Mouse (Mus musculus): ENCODE data around the gene Rnf183. TPM values are rescaled to one million over a fixed set of nuclear protein-coding genes. Genes with fewer than 3 reads are reported as not detected.

Rnf183 gene
- polyA plus RNA-seq, 1 experiment from 2014 or later, result not detected

GRCm38 (mm10) chr4:62460348-62460747, 25.3 kb upstream of the Rnf183 start:
- no peaks in the 10 kb centered on the region for H3K9me3 ChIP-seq (replicated peaks)
- ATAC-seq, result no peak
- no peak overlapping the region for H3K4me2 ChIP-seq
- no peak overlapping the region for H3K4me3 ChIP-seq
- H3K9ac ChIP-seq, result no peak overlapping the region
- peaks cover 21% of the 10 kb centered on the region; the same call in 1 of the 2 replicates for H3K36me3 ChIP-seq (ENCODE audit: poor library complexity, severe bottlenecking)
- no peaks in the 10 kb centered on the region for H3K4me1 ChIP-seq
- no peak overlapping the region for H3K27ac ChIP-seq
- H3K27me3 ChIP-seq, result no peaks in the 10 kb centered on the region
- 94% methylated on average over 8 of the region's 8 CpGs for WGBS

- no peaks in the 10 kb centered on the region for H3K4me1 ChIP-seq
- H3K9me3 ChIP-seq (replicated peaks), result no peaks in the 10 kb centered on the region
- no peak overlapping the region for H3K27ac ChIP-seq
- peak; percentile 70; the same call in 1 of the 2 replicates for ATAC-seq
- H3K4me3 ChIP-seq, result no peak overlapping the region
- H3K36me3 ChIP-seq (ENCODE audit: poor library complexity, severe bottlenecking), result peaks cover 21% of the 10 kb centered on the region; the same call in 1 of the 2 replicates
- no peaks in the 10 kb centered on the region for H3K27me3 ChIP-seq
- H3K4me2 ChIP-seq, result no peak overlapping the region
- 82% methylated on average over 3 of the region's 3 CpGs for WGBS
- no peak overlapping the region for H3K9ac ChIP-seq
These were observed 24.0 kb upstream of the Rnf183 start for GRCm38 (mm10) chr4:62459081-62459480.

GRCm38 (mm10) chr4:62454995-62455394, 19.9 kb upstream of the Rnf183 start:
- ATAC-seq, result no peak
- Histone ChIP-seq H3K9me3 (replicated peaks) (no peaks in the 10 kb centered on the region), H3K27me3 (no peaks in the 10 kb centered on the region), H3K4me3 (no peak overlapping the region), H3K27ac (no peak overlapping the region), H3K4me2 (no peak overlapping the region), H3K9ac (no peak overlapping the region), H3K4me1 (no peaks in the 10 kb centered on the region), H3K36me3 (ENCODE audit: poor library complexity, severe bottlenecking) (peaks cover 7% of the 10 kb centered on the region; the same call in 1 of the 2 replicates)
- WGBS, result 72% methylated on average over 5 of the region's 5 CpGs

GRCm38 (mm10) chr4:62440986-62441385, 5.9 kb upstream of the Rnf183 start:
- Histone ChIP-seq H3K4me3 (no peak overlapping the region), H3K4me1 (no peaks in the 10 kb centered on the region), H3K9ac (no peak overlapping the region), H3K27me3 (no peaks in the 10 kb centered on the region), H3K9me3 (replicated peaks) (no peaks in the 10 kb centered on the region), H3K36me3 (ENCODE audit: poor library complexity, severe bottlenecking) (no peaks in the 10 kb centered on the region), H3K4me2 (no peak overlapping the region), H3K27ac (no peak overlapping the region)
- 84% methylated on average over 4 of the region's 4 CpGs for WGBS
- ATAC-seq, result no peak

- Histone ChIP-seq H3K27me3 (no peaks in the 10 kb centered on the region), H3K9me3 (replicated peaks) (no peaks in the 10 kb centered on the region), H3K9ac (no peak overlapping the region), H3K4me2 (no peak overlapping the region), H3K4me3 (no peak overlapping the region), H3K4me1 (no peaks in the 10 kb centered on the region), H3K36me3 (ENCODE audit: poor library complexity, severe bottlenecking) (no peaks in the 10 kb centered on the region), H3K27ac (no peak overlapping the region)
- WGBS, result 74% methylated on average over 4 of the region's 4 CpGs
- no peak for ATAC-seq
These were observed 5.5 kb upstream of the Rnf183 start for GRCm38 (mm10) chr4:62440544-62440943.

GRCm38 (mm10) chr4:62439793-62440192, 4.7 kb upstream of the Rnf183 start:
- Histone ChIP-seq H3K4me1 (no peaks in the 10 kb centered on the region), H3K4me3 (no peak overlapping the region), H3K27me3 (no peaks in the 10 kb centered on the region), H3K36me3 (ENCODE audit: poor library complexity, severe bottlenecking) (no peaks in the 10 kb centered on the region), H3K9me3 (replicated peaks) (no peaks in the 10 kb centered on the region), H3K27ac (no peak overlapping the region), H3K4me2 (no peak overlapping the region), H3K9ac (no peak overlapping the region)
- WGBS, result 70% methylated on average over 4 of the region's 4 CpGs
- ATAC-seq, result no peak

GRCm38 (mm10) chr4:62437871-62438270, 2.8 kb upstream of the Rnf183 start:
- 90% methylated on average over 7 of the region's 7 CpGs for WGBS
- H3K9me3 ChIP-seq (replicated peaks), result no peaks in the 10 kb centered on the region
- no peak overlapping the region for H3K4me3 ChIP-seq
- no peak overlapping the region for H3K27ac ChIP-seq
- H3K4me1 ChIP-seq, result no peaks in the 10 kb centered on the region
- no peaks in the 10 kb centered on the region for H3K27me3 ChIP-seq
- no peaks in the 10 kb centered on the region for H3K36me3 ChIP-seq (ENCODE audit: poor library complexity, severe bottlenecking)
- H3K9ac ChIP-seq, result no peak overlapping the region
- H3K4me2 ChIP-seq, result no peak overlapping the region
- no peak for ATAC-seq

- no peak overlapping the region for H3K4me2 ChIP-seq
- no peak overlapping the region for H3K9ac ChIP-seq
- H3K27ac ChIP-seq, result no peak overlapping the region
- no peaks in the 10 kb centered on the region for H3K36me3 ChIP-seq (ENCODE audit: poor library complexity, severe bottlenecking)
- no peaks in the 10 kb centered on the region for H3K9me3 ChIP-seq (replicated peaks)
- H3K27me3 ChIP-seq, result no peaks in the 10 kb centered on the region
- 93% methylated on average over 3 of the region's 3 CpGs for WGBS
- ATAC-seq, result no peak
- no peaks in the 10 kb centered on the region for H3K4me1 ChIP-seq
- H3K4me3 ChIP-seq, result no peak overlapping the region
These were observed 2.3 kb upstream of the Rnf183 start for GRCm38 (mm10) chr4:62437256-62437778.

- WGBS, result 80% methylated on average over 7 of the region's 7 CpGs
- no peak overlapping the region for H3K9ac ChIP-seq
- no peaks in the 10 kb centered on the region for H3K36me3 ChIP-seq (ENCODE audit: poor library complexity, severe bottlenecking)
- no peak for ATAC-seq
- H3K4me1 ChIP-seq, result no peaks in the 10 kb centered on the region
- H3K27me3 ChIP-seq, result no peaks in the 10 kb centered on the region
- H3K9me3 ChIP-seq (replicated peaks), result no peaks in the 10 kb centered on the region
- H3K4me2 ChIP-seq, result no peak overlapping the region
- no peak overlapping the region for H3K4me3 ChIP-seq
- H3K27ac ChIP-seq, result no peak overlapping the region
These were observed 847 bp downstream of the Rnf183 start for GRCm38 (mm10) chr4:62433939-62434870.

- H3K4me1 ChIP-seq, result no peaks in the 10 kb centered on the region
- no peaks in the 10 kb centered on the region for H3K36me3 ChIP-seq (ENCODE audit: poor library complexity, severe bottlenecking)
- no peak overlapping the region for H3K4me2 ChIP-seq
- 95% methylated on average over 4 of the region's 4 CpGs for WGBS
- no peak overlapping the region for H3K9ac ChIP-seq
- no peak for ATAC-seq
- no peaks in the 10 kb centered on the region for H3K9me3 ChIP-seq (replicated peaks)
- H3K4me3 ChIP-seq, result no peak overlapping the region
- no peak overlapping the region for H3K27ac ChIP-seq
- no peaks in the 10 kb centered on the region for H3K27me3 ChIP-seq
These were observed 3.5 kb downstream of the Rnf183 start for GRCm38 (mm10) chr4:62431522-62431921.

GRCm38 (mm10) chr4:62430678-62431077, 4.4 kb downstream of the Rnf183 start:
- H3K4me2 ChIP-seq, result no peak overlapping the region
- no peak for ATAC-seq
- H3K27me3 ChIP-seq, result no peaks in the 10 kb centered on the region
- no peak overlapping the region for H3K9ac ChIP-seq
- no peaks in the 10 kb centered on the region for H3K4me1 ChIP-seq
- H3K4me3 ChIP-seq, result no peak overlapping the region
- H3K36me3 ChIP-seq (ENCODE audit: poor library complexity, severe bottlenecking), result peaks cover 4% of the 10 kb centered on the region
- H3K27ac ChIP-seq, result no peak overlapping the region
- H3K9me3 ChIP-seq (replicated peaks), result no peaks in the 10 kb centered on the region

- H3K9ac ChIP-seq, result no peak overlapping the region
- no peak overlapping the region for H3K4me3 ChIP-seq
- no peak overlapping the region for H3K27ac ChIP-seq
- H3K36me3 ChIP-seq (ENCODE audit: poor library complexity, severe bottlenecking), result peaks cover 15% of the 10 kb centered on the region
- no peaks in the 10 kb centered on the region for H3K9me3 ChIP-seq (replicated peaks)
- H3K27me3 ChIP-seq, result no peaks in the 10 kb centered on the region
- no peak overlapping the region for H3K4me2 ChIP-seq
- no peak for ATAC-seq
- 90% methylated on average over 9 of the region's 9 CpGs for WGBS
- no peaks in the 10 kb centered on the region for H3K4me1 ChIP-seq
These were observed 5.4 kb downstream of the Rnf183 start for GRCm38 (mm10) chr4:62429616-62430015.

All from forebrain, embryonic 13.5 days (tissue).